Mouse (Mus musculus): Measurements from ENCODE around the gene Apol7e.
"Not testable (repeated sequence)": the region's sequence is repeated elsewhere in the genome, so short reads cannot be mapped to it uniquely, and the experiment has no call there.

Gene Apol7e

GRCm38 (mm10) chr15:77698656-77699055 lies at the start of gene Apol7e:
Gene Apol7e, plus strand, starts transcription at chr15:77698857.
- peak in 1 of 2 experiments; percentile 5 for DNase-seq

- DNase-seq: not testable (repeated sequence)
These were observed 47.5 kb upstream of the Apol7e start for GRCm38 (mm10) chr15:77651143-77651542.

GRCm38 (mm10) chr15:77659773-77660172 lies 38.9 kb upstream of the Apol7e start:
- DNase-seq: not testable (repeated sequence)

GRCm38 (mm10) chr15:77661841-77662240 lies 36.8 kb upstream of the Apol7e start:
- not testable (repeated sequence) for DNase-seq

- not testable (repeated sequence) for DNase-seq
These were observed 24.6 kb upstream of the Apol7e start for GRCm38 (mm10) chr15:77674081-77674480.

- peak; percentile 19 to 39 for DNase-seq
These were observed 14.7 kb upstream of the Apol7e start for GRCm38 (mm10) chr15:77683944-77684343.

GRCm38 (mm10) chr15:77691532-77692311 lies 6.9 kb upstream of the Apol7e start:
- not testable (repeated sequence) for DNase-seq

GRCm38 (mm10) chr15:77694687-77695295 lies 3.9 kb upstream of the Apol7e start:
- peak; percentile 53 to 60 for DNase-seq

GRCm38 (mm10) chr15:77705306-77705705 lies 6.6 kb downstream of the Apol7e start:
- not testable (repeated sequence) for DNase-seq

- DNase-seq: not testable (repeated sequence)
These were observed 10.3 kb downstream of the Apol7e start for GRCm38 (mm10) chr15:77708936-77709335.

GRCm38 (mm10) chr15:77718240-77718639 lies 19.6 kb downstream of the Apol7e start:
- not testable (repeated sequence) for DNase-seq

- DNase-seq: not testable (repeated sequence)
These were observed 22.9 kb downstream of the Apol7e start for GRCm38 (mm10) chr15:77721509-77721908.

- DNase-seq: not testable (repeated sequence)
These were observed 25.7 kb downstream of the Apol7e start for GRCm38 (mm10) chr15:77724208-77724911.

GRCm38 (mm10) chr15:77725393-77726020 lies 26.9 kb downstream of the Apol7e start:
- not testable (repeated sequence) for DNase-seq

- DNase-seq: not testable (repeated sequence)
These were observed 28.5 kb downstream of the Apol7e start for GRCm38 (mm10) chr15:77727139-77727538.

GRCm38 (mm10) chr15:77727745-77728144 lies 29.1 kb downstream of the Apol7e start:
- DNase-seq: not testable (repeated sequence)

GRCm38 (mm10) chr15:77728739-77729138 lies 30.1 kb downstream of the Apol7e start, which contains the start of gene Apol9b:
Gene Apol9b, plus strand, starts transcription at chr15:77729039.
- DNase-seq: not testable (repeated sequence)

GRCm38 (mm10) chr15:77731605-77732004 lies 32.9 kb downstream of the Apol7e start:
- DNase-seq: no peak

- DNase-seq: not testable (repeated sequence)
These were observed 34.2 kb downstream of the Apol7e start for GRCm38 (mm10) chr15:77732851-77733250.

- peak; percentile 53 to 61 for DNase-seq
These were observed 34.7 kb downstream of the Apol7e start for GRCm38 (mm10) chr15:77733380-77733779.

GRCm38 (mm10) chr15:77733903-77734302 lies 35.2 kb downstream of the Apol7e start:
- DNase-seq: not testable (repeated sequence)

GRCm38 (mm10) chr15:77740511-77741297 lies 42.0 kb downstream of the Apol7e start:
- no peak for DNase-seq
